Mouse (Mus musculus): ENCODE measurements around the gene Muc13.

Muc13 gene

DNA sequence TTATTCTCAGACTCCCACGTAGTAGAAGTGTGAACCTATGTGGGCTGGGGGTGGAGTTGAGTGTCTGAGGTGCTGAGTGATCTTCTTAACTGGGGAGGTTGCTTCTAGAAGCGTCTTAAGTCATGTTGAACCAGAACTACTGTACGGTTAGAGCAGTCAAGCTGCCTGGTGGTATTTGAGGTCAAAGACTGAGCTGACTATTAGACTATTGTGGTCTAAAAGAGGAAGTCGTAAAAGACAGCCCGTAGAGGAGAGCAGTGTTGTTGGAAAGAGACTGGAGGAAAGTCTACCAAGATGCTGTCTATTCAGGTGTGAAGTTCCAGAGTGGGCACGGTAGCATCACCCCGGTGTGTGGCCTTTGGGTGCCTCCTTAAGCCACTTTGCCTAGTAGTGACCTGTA, 24.0 kb upstream of the Muc13 start:
- DNase-seq (ENCODE audit: low read depth, low spot score): no peak

DNA sequence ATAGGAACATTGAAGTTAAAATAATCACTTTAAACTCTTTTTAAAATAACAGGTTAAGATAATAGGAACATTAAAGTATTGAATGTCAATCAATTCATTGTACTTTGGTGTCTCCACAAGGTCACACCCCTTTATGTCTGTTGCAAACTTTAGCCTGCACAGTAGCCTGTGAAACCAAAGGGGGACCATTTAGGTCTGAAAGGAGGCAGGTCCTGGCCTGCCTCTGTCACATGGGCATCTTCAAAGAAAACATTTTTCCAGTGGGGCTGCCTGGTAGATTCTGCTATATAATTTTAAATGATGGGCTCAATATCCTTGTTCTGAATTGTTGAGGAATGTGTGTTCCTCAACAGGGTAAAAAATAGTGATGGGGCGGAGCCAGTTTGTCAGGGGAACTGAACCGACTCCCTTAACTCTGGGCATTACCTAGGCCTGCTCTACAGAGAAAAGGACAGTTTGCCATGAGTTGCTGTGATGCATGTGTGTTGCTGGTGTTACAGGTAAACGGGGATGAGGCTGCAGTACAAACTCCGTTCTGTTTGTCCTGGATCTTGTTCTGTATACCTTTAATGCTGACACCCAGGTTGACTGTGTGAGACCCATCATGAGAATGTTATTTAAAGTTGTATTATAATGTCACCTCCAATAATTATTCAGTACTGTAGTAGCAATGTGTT, 22.9 kb upstream of the Muc13 start:
- no peak for DNase-seq (ENCODE audit: low read depth, low spot score)

DNA sequence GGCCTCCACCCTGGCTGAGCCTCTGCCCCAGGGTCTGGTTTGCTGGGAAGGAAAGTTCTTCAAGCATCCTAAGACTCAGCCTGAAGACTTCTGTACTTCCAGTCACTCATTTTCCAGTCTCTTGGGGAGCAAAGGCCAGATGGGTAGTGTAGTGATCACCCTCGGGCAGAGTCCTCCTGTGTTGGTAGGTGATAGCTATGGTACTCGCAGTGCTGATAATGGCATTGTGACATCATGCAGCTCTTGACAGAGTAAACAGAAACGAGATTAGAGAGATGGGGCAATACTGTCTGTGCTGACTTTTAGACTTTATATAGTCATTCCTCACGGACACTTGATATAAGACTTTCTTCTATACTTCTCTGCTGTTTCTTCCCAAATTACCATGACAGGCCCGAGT, 21.0 kb upstream of the Muc13 start:
- no peak for DNase-seq (ENCODE audit: low read depth, low spot score)

DNA sequence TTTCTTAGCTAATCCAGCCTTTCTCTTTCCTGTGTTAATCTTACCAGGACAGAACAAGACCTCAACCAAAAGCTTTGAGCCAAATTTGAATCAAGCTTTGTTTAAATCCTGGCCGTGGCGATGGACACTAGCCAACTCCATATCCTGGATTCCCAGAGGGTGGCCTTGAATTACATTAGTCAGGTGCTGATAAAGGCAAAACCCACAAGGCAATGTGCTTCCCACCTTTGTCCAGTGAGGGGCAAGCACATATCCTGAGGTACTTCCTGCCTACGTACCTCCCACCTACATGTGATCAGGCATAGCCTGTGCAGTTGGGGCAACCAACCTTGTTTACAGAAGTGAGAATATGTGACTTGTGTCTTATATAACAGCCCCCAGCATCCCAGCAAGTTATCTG, 18.9 kb upstream of the Muc13 start:
- DNase-seq (ENCODE audit: low read depth, low spot score): no peak

DNA sequence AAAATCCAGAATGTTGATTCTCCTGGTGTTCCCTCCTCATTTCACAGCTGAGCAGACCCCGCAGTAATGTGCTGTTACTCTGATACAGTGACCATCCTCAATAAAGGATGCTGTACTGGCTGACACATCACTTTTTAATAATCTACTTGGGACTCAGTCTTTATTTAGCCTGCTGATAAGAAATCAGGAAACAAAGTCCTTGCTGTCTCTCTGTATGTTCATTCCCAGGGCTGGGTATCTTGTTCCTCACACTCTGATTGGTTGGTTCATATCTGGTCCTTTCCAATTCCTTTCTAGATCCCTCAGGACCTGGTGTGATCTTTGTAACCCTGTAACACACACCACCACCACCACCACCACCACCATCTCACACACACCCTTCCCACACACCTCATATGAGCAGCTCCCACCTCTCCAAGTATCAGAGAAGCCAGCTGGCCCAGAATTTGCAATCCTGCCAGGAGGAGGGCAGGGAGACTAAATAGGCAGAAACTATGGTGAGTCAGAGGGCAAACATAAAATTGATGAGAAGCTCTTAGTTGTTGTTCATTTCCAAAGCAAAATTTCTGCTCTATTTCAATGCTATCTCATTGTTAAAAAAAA, 18.0 kb upstream of the Muc13 start:
- no peak for DNase-seq (ENCODE audit: low read depth, low spot score)

DNA sequence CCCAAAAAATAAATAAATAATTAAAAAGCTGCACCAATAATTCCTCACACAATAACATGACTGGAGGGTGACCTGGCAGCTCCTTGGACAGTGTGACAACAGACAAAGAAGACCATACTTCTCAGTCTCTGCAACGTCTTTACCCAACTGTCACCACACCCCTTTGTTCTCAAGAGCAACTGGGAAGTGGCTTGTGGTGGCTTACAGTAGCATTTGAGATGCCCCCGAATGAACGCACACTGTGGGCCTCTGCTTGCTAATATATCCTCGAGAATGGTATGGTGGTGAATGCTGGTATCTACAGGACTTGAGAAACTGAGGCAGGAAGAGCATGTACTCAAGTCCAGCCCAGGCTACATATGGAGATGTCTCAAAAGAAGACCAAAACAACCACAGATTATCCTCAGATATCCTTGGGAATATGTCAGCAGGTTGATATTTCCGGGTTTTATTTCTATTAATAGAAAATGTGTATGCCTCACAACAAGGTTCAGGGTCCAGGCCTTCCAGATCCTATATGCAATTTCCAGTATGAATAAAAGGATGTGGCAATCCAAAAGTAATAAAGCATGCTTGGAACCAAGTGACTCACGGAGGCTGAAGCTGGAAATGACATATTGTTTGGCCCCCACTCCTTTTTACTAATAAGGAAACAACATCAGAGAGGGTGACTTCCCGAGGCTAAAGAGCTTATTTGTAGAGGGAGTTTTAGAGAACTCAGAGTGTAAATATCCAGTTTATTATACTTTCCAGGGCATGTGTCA, 16.9 kb upstream of the Muc13 start:
- DNase-seq (ENCODE audit: low read depth, low spot score): no peak

- DNase-seq (ENCODE audit: low read depth, low spot score): no peak
Measured at GRCm38 (mm10) chr16:33777607-33778006, 16.2 kb upstream of the Muc13 start.

DNA sequence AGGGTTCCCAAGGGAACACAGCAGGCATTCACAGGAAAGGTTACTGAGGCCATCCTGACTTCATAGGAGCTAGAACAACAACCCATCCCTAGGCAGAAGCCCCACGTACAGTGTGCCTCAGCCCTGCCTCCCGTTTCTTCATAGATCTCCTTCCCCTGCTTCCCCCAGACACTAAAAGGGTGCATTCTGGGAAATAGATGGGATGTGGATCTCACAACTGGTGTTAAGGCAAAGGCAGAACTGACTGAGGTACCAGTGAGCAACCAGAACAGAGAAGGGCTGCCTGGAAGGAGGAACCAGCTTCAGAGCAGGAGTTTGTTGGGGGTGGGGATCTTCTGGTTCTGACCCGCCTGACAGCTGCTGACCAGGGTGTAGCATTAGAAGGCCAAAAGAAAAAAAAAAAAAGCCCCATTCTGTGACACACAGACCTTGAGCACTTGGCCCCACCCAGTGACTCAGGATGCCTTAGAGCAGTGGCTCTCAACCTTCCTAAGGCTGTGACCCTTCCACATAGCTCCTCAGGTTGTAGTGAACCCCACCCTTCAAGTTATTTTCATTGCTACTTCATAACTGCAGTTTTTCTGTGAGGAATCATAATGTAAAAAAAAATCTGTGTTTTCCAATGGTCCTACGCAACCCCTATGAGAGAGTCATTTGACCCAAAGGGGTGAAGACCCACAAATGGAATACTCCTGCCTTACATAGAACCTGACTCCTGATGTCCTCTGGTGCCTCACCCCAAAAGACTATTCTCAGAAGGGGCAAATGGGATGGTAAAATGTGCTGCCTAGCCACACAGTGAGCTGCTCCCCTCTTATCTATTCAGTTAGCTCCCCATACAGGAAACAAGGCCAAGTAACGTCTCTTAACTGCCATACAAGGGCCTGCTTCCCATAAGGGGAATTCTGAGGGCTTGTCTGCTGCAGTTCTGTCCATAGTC, 11.8 kb upstream of the Muc13 start:
- DNase-seq (ENCODE audit: low read depth, low spot score): no peak

- DNase-seq (ENCODE audit: low read depth, low spot score): no peak
Measured at GRCm38 (mm10) chr16:33782729-33783091, 11.1 kb upstream of the Muc13 start.

GRCm38 (mm10) chr16:33784547-33784946, 9.3 kb upstream of the Muc13 start:
- DNase-seq (ENCODE audit: low read depth, low spot score): no peak

- DNase-seq (ENCODE audit: low read depth, low spot score): no peak
Measured at GRCm38 (mm10) chr16:33785092-33785704, 8.6 kb upstream of the Muc13 start.

DNA sequence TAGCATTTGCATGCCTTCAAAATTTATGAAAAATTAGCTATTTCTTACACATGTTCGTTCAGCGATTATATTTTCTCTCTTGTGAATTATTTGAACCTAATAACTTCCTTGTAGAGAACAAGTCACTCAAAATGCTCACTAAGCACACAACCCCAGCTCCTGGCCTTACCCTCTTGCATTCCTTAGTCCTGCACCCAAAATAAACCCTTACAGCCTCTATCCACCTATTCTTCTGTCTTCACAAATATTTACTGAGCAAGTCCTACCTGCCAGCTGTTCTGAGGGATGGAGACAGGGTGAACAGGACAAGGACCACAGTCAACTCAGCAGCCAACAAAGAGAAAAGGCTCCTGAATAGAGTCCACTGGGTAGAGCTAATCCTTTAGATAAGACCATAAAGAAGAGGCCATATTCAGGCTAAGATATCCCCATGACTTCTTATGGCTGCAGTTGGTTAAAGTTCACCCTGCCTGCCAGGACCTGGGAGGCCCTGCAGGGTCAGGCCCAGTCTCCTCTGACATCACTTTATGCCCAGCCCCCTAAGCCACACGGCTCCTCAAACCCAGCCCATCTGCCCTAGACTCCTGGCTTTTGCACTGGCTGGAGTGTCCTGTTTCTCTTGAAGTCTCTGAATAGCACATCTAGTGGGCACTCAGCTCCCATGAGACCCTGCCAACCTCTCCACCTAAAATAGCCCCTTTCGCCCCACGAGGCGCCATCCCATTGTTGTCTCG, 7.0 kb upstream of the Muc13 start:
- DNase-seq (ENCODE audit: low read depth, low spot score): no peak

- no peak for DNase-seq (ENCODE audit: low read depth, low spot score)
Measured at GRCm38 (mm10) chr16:33795106-33795505, 1.3 kb downstream of the Muc13 start.

- DNase-seq (ENCODE audit: low read depth, low spot score): no peak
Measured at GRCm38 (mm10) chr16:33795887-33796286, 2.0 kb downstream of the Muc13 start.

DNA sequence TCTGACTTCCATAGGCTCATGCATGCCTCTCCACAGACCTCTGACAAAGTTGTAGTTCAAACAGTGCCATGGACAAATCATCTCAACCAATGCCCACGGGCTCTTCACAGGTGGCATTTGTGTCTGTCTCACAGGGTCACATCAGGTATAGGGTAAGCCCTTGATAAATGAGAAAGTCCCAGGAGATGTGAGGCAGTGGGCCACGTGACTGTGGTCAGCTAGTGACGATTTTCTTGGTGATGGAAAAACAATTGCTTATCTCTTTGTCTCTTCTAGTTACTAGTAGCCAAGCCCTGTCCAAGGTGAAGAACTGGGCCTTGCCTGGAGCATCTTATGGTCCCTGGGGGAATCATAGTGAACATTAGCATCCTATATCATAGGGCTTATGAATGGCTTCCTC, 2.9 kb downstream of the Muc13 start:
- DNase-seq (ENCODE audit: low read depth, low spot score): no peak

GRCm38 (mm10) chr16:33797860-33798259, 4.0 kb downstream of the Muc13 start:
- peak; percentile 10 for DNase-seq (ENCODE audit: low read depth, low spot score)

DNA sequence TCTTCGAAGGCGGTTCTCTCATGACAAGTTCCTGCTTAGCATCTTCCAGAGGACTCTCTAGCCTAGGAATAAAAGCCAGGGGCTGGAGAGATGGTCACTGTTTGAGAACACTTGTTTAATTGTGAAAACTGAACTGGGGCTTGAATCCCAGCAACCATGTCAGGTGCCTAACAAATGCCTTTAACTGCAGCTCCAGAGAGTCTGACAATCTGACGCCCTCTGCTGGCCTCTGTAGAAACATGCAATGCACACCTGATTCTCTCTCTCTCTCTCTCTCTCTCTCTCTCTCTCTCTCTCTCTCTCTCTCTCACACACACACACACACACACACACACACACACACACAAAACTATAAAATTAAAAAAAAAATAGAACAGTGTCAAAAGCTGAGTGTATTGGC, 16.2 kb downstream of the Muc13 start:
- DNase-seq (ENCODE audit: low read depth, low spot score): no peak

DNA sequence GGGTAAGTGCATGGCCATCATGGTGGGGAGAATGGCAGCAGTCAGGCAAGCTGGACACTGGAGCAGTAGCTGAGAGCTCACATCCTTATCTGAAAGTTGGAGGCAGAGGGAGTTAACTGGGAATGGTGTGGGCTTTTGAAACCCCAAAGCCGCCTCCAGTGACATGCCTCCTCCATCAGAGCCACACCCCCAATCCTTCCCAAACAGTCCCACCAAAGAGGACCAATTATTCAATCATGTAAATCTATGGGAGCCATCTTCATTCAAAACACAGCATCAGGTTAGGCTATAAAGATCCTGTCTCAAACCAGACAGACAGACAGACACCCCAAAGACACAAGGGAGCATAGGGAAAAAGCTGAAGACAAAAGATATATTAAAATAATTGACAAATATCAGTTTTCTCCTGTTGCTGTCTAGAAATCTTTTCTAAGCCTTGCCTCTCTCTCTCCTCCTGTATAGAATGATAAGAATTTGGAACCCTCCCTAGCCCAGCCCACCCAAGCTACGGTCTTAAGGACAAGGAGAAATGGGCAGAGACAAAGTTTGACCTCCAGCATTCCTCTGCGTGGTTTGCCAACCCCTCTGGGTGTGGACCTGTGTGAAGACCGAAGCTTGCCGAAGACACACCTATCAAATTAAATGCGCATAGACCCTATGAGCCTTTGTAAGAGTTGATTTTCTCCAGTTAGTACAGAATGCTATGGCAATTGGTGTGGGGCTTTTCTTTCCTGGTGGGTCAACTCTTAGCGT, 24.8 kb downstream of the Muc13 start:
- no peak for DNase-seq (ENCODE audit: low read depth, low spot score)

- DNase-seq (ENCODE audit: low read depth, low spot score): peak; percentile 56
Measured at GRCm38 (mm10) chr16:33820269-33821178, 26.7 kb downstream of the Muc13 start.
